Comparison of ENCODE assay signal across 28 mouse cellular contexts in genomic region chr10:78119422-78119821, GRCm38 (mm10).
"Had no signal": no experiment of that assay in that cellular context is flagged by ENCODE, and none has a peak within 500 bp of the region (broad histone marks: within the 10 kb centered on the region; RNA-seq: fewer than 3 reads in every experiment).

No protein-coding gene starts in this region.

- H3K9me3 ChIP-seq: limb, embryonic 10.5 days; limb, embryonic 15.5 days; liver, embryonic 12.5 days; liver, embryonic 13.5 days; liver, embryonic 15.5 days; lung, embryonic 15.5 days; midbrain, embryonic 10.5 days; midbrain, embryonic 12.5 days; midbrain, embryonic 13.5 days; midbrain, embryonic 15.5 days had no signal

- H3K27me3 ChIP-seq: limb, embryonic 12.5 days; limb, embryonic 13.5 days; limb, embryonic 15.5 days; liver, embryonic 12.5 days; liver, embryonic 13.5 days; liver, embryonic 15.5 days; lung, embryonic 15.5 days; midbrain, embryonic 12.5 days; midbrain, embryonic 13.5 days; midbrain, embryonic 15.5 days; neural tube, embryonic 12.5 days had no signal

- DNase-seq: left cerebral cortex, postnatal 4 days; liver; liver, embryonic 13.5 days; liver, postnatal 0 days; lung, adult 18-20 months; lung, adult 2 months; lung, embryonic 14.5 days; lung, postnatal 10 days; lung, postnatal 14 days; lung, postnatal 36 days; lung, postnatal 4 days; midbrain, embryonic 14.5 days had no signal

- H3K4me1 ChIP-seq: limb, embryonic 12.5 days; limb, embryonic 13.5 days; limb, embryonic 15.5 days; lung, embryonic 15.5 days; midbrain, embryonic 12.5 days; midbrain, embryonic 13.5 days; midbrain, embryonic 15.5 days; neural tube, embryonic 12.5 days had no signal

- H3K27ac ChIP-seq: limb, embryonic 10.5 days; limb, embryonic 12.5 days; limb, embryonic 13.5 days; limb, embryonic 15.5 days; liver, embryonic 12.5 days; liver, embryonic 13.5 days; liver, embryonic 14.5 days; liver, embryonic 15.5 days; lung, embryonic 15.5 days; macrophage; midbrain, embryonic 10.5 days; midbrain, embryonic 12.5 days; midbrain, embryonic 13.5 days; midbrain, embryonic 15.5 days; neural tube, embryonic 12.5 days had no signal

- H3K36me3 ChIP-seq: limb, embryonic 10.5 days; limb, embryonic 12.5 days; limb, embryonic 13.5 days; limb, embryonic 15.5 days; liver, embryonic 12.5 days; liver, embryonic 13.5 days; liver, embryonic 15.5 days; lung, embryonic 15.5 days; midbrain, embryonic 10.5 days; midbrain, embryonic 12.5 days; midbrain, embryonic 13.5 days; midbrain, embryonic 15.5 days; neural tube, embryonic 12.5 days had no signal

- H3K4me3 ChIP-seq: limb, embryonic 10.5 days; limb, embryonic 12.5 days; limb, embryonic 13.5 days; limb, embryonic 15.5 days; liver, embryonic 12.5 days; liver, embryonic 13.5 days; liver, embryonic 15.5 days; lung, embryonic 15.5 days; megakaryocyte, embryonic 14.5 days; midbrain, embryonic 10.5 days; midbrain, embryonic 12.5 days; midbrain, embryonic 13.5 days; midbrain, embryonic 15.5 days; myocyte; neural tube, embryonic 12.5 days had no signal
